Mouse (Mus musculus): ENCODE results near the gene 4931428F04Rik. TPM values are rescaled to one million over a fixed set of nuclear protein-coding genes. Genes with fewer than 3 reads are reported as not detected.
A peak's percentile ranks its signal among the peaks of the same experiment; 100 is the strongest.

The 4931428F04Rik gene
- 2.7 and 2.9 TPM in 2 replicates for polyA plus RNA-seq (2012; rRNA removed)

GRCm38 (mm10) chr8:105289805-105290460 lies at the start of gene 4931428F04Rik:
4931428F04Rik (minus strand) TSS chr8:105289864.
- DNase-seq (ENCODE audit: low spot score) = no peak

- no peak for DNase-seq (ENCODE audit: low spot score)
Measured at GRCm38 (mm10) chr8:105338992-105339391, 49.3 kb upstream of the 4931428F04Rik start.

DNA sequence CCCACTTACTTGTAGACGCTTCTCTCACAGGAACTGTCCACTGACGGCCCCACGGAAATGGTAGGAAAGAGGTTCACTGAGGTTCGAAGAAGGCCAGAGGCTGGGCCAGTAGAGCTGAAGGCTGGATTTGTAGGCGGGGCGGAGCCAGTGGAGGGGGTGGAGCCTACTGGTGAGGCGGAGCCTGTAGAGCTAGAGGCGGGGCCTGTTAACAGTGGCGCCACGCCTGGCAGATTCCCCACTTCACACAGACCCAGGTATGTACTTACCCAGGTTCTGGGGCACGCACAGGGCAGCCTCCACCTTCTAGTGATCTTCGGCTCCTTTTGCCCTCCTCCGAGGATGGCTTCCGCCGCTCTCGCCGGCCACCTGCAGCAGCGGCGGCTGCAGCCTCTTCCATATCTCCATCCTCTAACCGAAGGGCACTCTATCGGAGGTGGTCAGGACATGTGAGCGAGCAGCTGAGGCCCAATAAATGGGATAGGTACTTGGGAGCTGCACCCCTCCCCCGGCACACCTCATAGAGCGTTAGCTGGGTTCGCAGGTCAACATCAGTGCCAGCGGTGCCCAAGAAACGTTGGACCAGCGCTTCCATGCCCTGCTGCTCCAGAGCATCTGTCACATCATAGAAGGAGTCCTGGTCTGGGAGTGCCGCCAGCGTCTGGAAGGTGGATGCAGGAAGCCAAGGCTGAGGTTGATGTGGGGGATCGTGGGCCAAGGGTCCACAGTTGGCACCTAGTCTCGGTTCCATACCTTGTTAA lies 46.9 kb upstream of the 4931428F04Rik start:
- no peak for DNase-seq (ENCODE audit: low spot score)

DNA sequence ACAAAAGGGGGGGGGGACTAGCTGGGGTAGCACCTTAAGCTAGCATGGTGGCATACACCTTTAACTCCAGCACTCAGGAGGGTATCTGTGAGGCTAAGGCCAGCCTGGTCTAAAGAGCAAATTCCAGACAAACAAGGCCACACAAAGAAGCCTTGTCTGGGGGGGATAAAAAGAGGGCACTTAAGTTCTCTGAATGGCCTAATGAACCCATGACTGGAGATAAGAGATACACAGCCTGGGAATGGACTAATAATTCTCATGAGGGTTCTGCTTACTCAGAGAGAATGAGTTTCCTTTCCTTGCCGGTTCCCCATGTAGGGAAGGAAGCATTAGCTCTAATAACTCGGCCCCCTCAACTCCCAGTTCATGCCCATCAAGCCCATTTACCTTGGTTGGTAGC lies 42.9 kb upstream of the 4931428F04Rik start:
- no peak for DNase-seq (ENCODE audit: low spot score)

DNA sequence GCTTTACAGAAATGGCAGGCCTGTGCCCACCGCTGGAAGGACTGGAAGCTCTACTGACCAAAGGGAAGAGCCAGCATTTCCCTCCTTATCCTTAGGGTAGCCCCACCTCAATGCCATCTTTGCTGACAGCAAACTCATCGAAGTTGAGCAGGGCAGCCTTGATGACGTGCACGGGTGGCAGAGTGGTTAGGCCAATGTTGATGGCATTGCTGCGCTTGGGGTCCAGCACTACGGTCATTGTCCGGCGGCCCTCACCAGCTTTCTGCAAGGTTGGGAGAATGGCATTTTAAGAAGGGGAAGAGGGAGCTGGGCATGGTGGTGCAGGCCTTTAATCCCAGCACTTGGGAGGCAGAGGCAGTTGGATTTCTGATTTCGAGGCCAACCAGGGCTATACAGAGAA lies 42.3 kb upstream of the 4931428F04Rik start:
- no peak for DNase-seq (ENCODE audit: low spot score)

DNA sequence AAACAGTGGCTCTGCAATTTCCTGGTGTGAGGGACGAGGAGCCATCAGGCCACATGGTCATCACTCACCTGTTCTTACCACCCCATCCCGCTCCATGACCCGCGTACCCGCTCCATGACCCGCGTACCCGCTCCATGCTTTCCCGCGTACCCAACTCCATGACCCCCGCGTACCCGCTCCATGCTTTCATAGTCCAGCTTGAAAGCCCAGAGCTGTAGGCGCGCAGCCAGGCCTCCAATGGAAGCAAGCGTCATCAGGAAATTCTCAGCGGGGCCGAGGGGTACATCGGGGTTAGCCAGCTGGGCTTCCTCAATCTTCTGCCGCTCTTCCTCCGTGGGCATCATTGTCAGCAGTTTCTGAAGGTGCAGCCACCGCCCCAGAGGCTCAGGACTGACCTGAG lies 41.8 kb upstream of the 4931428F04Rik start:
- no peak for DNase-seq (ENCODE audit: low spot score)

DNA sequence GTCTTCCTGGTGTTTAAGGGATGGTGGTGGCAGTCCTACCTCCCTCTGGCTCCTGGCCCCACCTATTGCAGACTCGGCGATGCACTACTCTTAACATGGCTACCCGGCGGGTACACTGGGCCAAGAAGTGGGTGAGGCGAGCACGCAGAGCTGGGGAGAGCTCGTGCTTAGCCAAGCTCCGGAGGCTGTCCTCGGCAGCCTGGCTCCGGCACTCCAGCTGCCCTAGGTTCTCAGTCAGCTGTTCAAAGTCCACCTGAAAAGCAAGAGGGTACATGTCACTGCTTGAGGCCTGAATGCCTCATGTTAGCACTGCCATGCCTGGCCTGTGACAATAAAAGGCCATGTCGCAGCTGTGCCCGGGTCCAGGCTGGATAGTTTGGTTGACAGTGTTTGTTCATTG lies 40.7 kb upstream of the 4931428F04Rik start:
- no peak for DNase-seq (ENCODE audit: low spot score)

DNA sequence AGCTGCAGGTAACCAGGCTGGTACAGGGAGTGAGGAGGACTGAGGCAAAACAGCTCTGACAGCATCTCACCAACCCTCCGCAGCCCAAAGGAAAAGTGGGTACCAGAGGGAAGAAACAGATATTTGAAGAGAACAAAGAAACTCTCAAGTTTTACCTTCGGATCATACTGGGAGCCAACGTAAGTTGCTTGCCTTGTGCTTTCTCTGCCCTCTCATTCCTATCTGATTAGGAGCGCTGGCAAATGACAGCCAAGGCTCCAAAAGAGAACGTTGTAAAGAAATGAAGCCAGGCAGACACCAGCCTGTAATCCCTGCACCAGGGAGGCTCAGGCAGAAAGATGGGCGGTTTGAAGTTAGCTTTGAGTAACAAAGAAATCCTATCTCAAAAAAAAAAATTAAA lies 37.3 kb upstream of the 4931428F04Rik start:
- no peak for DNase-seq (ENCODE audit: low spot score)

DNA sequence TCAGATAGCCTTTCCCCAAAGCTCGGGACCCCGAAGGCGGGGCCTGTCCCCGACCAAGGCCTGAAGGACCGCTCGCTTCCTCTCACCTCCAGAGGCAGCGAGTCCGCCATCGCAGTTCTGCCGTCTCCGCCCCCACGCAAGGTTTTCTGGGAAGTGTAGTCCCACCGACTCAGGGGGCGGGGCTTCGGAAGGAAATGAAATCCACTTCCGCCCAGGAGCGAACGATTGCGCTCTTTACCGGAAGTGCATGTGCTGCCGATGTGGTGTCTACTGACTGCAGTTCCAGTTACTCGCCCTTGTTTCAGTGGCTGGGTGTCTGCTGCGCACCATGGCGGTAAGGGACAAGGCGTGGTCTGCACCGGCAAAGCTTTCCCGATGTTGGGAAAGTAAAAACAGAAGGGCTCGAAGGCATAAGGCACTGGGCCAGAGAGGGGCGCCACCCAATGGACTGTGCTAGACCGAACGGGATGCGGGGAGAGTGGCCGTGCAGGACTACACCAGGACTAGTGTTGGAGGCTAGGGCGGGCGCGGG lies 36.5 kb upstream of the 4931428F04Rik start, which contains the start of the genes Lrrc29 and Tmem208:
Lrrc29 (minus strand) TSS at position 138 of the 532 bp plus-strand sequence.
Tmem208 (plus strand) TSS at position 214 of the 532 bp plus-strand sequence.
- peak; percentile 81 for DNase-seq (ENCODE audit: low spot score)

- DNase-seq (ENCODE audit: low spot score) = no peak
Measured at GRCm38 (mm10) chr8:105325641-105326093, 36.0 kb upstream of the 4931428F04Rik start.

GRCm38 (mm10) chr8:105323183-105323582 lies 33.5 kb upstream of the 4931428F04Rik start:
- no peak for DNase-seq (ENCODE audit: low spot score)

DNA sequence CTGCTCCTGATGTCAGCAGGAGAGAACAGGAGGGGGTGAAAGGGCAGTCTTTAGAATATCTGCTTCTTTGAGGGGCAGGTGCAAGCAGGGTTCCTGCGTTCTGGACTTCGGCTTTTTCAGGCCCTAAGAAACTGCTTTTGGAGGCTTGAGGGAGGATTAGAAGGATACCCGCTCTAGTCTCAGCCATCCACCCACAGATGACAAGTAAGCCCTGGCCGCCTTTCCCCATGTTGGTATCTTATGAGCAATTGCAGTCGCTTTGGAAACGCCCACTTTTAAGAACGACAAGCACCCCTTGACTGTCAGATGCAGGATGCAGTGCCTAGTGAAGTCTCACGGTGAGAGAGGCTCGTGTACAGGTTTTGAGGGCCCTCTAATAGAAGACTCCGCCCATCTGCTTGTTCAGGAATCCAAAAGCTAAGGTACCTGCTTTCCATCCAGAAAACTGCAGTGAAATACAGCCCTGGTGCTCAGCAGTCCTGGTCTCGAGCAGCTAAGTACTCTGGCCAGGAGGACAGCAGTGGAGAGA lies 29.1 kb upstream of the 4931428F04Rik start:
- DNase-seq (ENCODE audit: low spot score) = no peak

- no peak for DNase-seq (ENCODE audit: low spot score)
Measured at GRCm38 (mm10) chr8:105317941-105318340, 28.3 kb upstream of the 4931428F04Rik start.

DNA sequence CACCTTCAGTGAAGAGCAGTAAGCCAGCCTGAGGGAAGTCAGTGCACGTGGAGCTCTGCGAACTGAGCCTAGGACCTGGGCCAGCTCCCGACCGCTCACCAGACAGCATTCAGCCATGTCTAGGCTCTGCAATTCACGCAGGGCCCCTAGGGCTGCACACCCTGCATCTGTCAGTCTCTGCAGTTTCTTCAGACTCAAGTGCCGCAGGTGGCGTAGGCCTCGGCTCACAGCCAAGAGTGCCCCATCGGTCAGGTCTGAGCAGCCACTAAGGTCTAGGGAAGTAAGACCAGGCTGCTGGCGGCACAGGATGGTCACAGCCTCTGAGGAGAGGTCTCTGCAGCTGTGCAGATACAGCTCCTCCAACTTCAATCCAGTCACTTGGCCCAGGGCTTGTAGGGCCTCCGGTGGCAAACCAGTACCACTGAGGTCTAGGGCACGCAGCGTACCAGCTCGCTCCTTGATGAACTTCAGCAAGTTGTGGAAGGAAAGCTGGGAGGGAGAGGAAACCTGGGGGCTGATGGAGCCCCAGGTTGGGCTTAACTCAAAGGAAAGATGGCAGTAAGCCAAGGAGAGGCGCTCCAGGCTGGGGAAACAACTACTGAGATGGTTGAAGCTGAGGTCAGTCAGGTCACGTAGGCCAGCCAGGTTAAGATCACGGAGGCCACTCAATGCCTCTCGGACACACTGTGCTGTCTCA lies 25.6 kb upstream of the 4931428F04Rik start:
- no peak for DNase-seq (ENCODE audit: low spot score)

GRCm38 (mm10) chr8:105313622-105314402 lies 24.1 kb upstream of the 4931428F04Rik start:
- no peak for DNase-seq (ENCODE audit: low spot score)

- DNase-seq (ENCODE audit: low spot score) = no peak
Measured at GRCm38 (mm10) chr8:105312891-105313481, 23.3 kb upstream of the 4931428F04Rik start.

GRCm38 (mm10) chr8:105311718-105312117 lies 22.1 kb upstream of the 4931428F04Rik start:
- DNase-seq (ENCODE audit: low spot score) = no peak

- DNase-seq (ENCODE audit: low spot score) = no peak
Measured at GRCm38 (mm10) chr8:105310118-105310517, 20.5 kb upstream of the 4931428F04Rik start.

DNA sequence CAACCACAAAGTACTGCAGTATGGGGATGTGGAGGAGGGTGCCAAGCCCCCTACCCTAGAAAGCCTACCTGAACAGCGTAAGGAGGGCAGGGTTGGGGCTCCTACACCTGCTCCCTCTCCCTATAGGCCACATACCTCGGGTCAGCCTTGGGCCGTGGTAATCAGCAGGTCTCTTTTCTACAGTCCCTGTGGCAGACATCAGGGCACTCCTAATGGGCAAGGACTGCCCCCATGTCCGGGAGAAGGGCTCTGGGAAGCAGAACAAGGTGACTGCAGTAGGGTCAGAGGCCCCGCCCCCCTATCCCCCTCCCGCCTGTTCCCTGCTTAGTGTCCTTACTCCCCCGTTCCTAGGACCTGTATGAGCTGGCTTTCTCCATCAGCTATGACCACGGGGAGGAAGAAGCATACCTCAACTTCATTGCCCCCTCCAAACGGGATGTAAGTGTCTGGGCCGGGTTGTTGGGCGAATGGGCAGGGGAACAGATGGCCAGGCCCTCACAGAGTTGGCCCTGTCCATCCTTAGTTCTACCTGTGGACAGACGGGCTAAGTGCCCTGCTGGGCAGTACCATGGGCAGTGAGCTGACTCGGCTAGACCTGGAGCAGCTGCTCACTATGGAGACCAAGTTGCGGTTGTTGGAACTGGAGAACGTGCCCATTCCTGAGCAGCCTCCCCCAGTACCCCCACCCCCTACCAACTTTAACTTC lies 19.6 kb upstream of the 4931428F04Rik start:
- DNase-seq (ENCODE audit: low spot score) = no peak

DNA sequence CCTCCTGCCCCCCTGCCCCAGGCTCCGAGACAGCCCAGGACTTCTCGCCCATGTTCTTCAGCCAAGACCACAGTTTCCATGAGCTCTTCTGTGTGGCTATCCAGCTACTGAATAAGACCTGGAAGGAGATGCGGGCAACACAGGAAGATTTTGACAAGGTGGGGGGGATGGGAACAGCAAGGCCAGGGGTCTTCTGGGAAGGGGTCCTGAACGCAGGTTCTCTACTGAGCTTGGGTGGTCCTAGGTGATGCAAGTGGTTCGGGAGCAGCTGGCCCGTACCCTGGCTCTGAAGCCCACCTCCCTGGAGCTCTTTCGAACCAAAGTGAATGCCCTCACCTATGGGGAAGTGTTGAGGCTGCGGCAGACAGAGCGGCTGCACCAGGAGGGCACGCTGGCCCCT lies 18.8 kb upstream of the 4931428F04Rik start:
- DNase-seq (ENCODE audit: low spot score) = no peak
